Mouse (Mus musculus): Measurements from ENCODE around the gene Cd101. TPM values are rescaled to one million over a fixed set of nuclear protein-coding genes. Genes with fewer than 3 reads are reported as not detected.

The Cd101 gene
- 0.15 and 0.30 TPM in 2 replicates for total RNA-seq (2021)
- long read RNA-seq, experiment 1, result 0 reads
- long read RNA-seq, experiment 2, result 0 reads

GRCm38 (mm10) chr3:101029339-101029738 lies at the start of gene Cd101:
Cd101 (minus strand) TSS chr3:101029556.
- DNase-seq, result no peak

- DNase-seq, result peak; percentile 70
These were observed 49.0 kb upstream of the Cd101 start for GRCm38 (mm10) chr3:101078344-101078743.

DNA sequence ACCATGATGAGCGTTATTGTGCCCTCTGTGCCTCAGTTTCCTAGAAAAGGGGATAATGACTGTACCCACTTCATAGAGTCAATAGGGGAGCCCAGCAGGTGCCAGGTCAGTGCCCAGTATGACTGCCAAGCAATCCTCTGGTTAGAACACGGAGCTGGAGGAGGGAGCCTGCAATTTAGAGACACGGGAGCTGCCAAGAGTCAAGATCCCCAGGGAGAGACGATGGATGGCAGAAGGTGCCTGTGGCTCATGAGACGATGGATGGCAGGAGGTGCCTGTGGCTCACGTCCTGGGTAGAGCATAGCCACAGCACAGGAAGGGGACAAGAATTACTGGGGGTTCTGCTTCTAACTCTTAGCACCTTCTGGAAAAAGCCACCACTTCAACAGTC lies 48.3 kb upstream of the Cd101 start:
- peak; percentile 60 for DNase-seq

GRCm38 (mm10) chr3:101076966-101077709 lies 47.8 kb upstream of the Cd101 start:
- no peak for DNase-seq

GRCm38 (mm10) chr3:101075866-101076265 lies 46.5 kb upstream of the Cd101 start:
- peak; percentile 58 for DNase-seq

- no peak for DNase-seq
These were observed 44.0 kb upstream of the Cd101 start for GRCm38 (mm10) chr3:101073384-101073783.

DNA sequence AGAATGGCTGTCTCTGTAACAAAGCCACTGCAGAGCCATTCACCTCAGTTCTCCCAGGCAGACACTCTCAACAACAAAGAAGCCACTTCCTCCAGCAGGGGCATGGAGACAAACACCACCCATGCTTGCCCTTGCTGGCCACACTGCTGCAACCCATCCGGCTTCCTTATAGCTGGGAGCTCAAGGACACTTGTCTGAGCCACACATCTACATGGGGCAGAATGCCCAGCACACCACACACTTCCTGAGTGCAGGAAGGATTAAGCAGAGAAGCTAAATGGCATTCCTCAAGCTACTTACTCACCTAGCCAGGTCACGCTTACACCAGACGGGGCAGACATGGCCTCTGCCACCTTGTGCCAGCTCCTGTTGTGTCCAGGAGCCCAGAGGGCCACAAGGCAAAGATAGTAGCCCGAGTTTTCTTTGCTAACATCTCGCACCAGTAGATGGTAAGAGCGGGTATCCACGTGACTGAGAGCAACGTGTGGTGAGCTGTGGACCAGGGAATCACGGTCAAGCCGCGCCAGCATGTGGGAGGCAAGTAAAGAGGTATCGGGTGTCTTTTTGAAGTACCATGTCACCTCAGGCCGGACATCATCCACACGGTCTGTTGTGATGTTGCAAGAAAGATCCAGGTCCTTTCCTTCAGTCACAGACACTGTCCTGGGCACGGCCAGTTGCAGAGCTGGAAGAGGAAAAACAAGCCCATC lies 43.3 kb upstream of the Cd101 start:
- DNase-seq, result no peak

DNA sequence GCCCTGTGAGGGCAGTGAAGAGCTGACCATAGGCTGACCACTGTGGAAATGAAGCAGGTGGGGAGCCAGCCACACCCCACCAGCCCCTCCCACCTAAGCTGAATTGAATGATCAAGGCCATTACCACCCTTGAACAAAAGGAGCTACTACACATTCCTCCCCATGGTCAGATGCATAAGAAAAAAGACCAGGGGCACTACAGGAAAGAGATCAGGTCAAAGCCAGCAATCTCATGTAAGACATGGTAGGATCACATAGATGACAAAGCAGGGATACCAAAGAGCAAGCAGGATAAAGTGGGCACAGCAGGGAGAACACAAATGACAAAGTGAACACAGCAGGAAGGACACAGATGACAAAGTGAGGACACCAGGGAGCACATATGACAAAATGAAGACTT lies 42.2 kb upstream of the Cd101 start:
- no peak for DNase-seq

DNA sequence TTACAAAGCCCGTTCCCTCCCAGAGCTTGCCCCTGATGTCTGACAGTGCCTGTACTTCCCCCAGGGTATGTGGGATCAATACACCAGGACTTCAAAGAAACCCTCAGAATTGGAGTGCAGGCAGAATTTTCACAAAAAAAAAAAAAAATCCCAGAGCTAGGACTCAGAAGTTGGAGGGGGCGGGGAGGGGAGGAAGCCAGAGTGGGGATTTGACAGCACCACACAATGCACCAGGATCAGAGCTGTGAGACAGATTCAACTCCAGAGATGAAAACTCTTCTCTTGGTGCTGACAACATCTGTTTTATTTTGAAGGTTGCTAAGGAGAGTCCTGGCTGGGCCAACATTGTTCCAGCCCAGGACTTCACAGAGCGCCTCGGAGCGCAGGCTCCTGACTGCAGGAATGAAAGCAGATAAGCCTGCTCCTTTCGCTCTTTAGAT lies 41.5 kb upstream of the Cd101 start:
- DNase-seq, result peak; percentile 43

GRCm38 (mm10) chr3:101070230-101070795 lies 41.0 kb upstream of the Cd101 start:
- DNase-seq, result peak; percentile 80

- DNase-seq, result no peak
These were observed 39.3 kb upstream of the Cd101 start for GRCm38 (mm10) chr3:101068701-101069100.

DNA sequence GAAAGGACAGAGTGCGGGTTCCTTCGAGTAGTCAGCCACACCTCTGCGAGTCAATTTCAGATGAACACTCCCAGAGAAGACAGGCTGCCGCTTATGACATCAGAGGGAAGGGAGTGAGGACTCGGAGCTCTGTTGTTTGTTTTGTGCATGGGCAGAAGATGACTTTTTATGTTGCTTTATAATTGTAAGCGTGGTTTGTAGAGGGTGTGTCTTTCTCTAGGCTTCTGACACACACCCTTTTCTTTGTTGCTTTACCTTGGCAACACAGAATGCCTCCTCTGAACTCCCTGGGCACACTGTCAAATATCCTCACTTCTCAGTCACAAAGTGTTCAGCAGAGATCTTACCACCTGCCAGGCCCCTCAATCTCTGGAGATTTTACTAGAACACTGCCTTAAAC lies 36.8 kb upstream of the Cd101 start:
- no peak for DNase-seq

DNA sequence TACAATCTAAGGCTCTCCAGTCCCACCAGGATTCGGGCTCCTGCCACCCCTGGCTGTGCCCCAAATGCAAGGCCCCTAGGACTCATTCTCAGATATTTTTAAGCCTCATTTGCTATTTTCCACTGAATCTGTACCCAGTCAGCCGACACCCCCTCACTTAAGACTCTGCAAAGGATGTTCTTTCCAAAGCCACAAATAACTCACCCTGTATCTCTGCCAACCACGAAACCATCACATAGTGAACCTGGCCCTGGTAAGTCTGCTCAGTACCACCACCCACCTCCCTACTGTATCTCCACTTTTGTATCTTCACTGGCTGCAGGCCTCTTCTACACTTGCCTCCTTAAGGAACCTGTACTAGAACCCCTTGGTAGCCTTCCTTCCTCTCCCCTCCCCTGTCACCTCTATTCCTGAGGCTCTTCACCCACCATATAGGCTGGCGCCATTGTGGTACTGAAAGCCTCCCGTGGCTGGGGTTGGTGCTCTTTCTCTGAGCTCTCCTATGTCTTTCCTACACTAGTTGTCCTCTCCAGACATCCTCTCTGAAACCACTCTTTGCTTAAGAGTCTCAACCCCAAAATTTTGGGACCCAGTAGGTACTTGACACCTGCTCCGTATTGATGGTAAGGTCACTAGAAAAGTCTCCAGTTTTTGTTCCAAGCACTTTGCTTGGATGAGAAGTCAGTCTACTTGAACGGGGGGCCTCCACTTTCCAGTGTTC lies 32.7 kb upstream of the Cd101 start:
- no peak for DNase-seq

GRCm38 (mm10) chr3:101059214-101059613 lies 29.9 kb upstream of the Cd101 start:
- DNase-seq, result no peak

DNA sequence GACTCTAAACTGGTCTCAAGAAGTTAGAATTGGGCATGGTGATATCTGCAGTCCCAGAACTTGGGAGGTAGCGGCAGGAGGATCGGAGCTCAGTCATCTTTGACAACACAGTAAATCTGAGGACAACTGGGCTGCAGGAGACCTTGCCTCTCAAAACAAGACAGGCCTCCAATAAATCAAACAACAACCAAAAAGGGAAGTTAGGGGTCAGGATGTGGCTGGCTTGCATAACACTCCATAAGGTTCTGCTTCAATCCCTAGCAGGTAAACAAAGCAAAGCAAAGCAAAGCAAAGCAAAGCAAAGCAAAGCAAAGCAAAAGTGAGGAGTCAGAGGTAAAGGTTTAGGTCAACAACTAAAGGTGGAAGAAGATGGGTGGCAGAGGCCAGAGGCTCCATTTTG lies 28.8 kb upstream of the Cd101 start:
- DNase-seq, result no peak

- DNase-seq, result no peak
These were observed 25.9 kb upstream of the Cd101 start for GRCm38 (mm10) chr3:101055216-101055615.

DNA sequence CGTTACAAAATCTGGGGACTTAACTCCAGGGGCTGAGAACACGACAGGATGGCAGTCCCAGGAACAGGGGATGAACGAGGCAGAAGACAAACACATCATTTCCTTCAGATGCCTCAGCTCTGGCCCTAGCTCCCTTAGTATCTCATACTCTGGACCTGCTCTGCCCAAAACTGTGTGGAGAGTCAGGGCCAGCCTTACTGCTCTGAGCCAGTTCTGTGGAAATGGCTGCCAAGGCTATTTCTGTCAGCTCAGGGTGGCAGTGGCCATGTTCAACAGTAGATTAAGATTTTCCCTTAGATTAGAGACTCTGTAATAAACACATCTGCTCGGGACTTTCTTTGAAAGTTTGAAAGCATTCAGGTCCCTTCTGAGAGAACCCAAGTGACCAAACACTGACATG lies 22.2 kb upstream of the Cd101 start:
- DNase-seq, result no peak

DNA sequence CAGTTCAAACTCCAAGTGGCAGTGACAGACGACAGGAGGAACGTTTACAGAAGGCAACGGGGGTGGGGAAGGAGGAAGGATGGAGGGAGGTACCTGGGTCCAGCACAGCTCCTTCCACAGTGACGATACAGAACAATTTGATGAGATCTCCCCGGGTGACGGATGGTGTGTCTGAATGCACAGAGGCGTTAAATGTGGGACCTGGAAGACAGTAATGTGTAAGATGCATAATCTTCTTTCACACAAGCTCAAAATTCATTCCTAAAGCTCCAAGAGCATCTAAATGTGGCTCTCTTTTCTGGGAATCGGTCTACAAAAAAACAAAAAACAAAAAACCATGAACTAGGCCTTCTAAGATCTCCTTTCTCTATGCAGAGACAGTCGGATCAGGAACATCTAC lies 20.6 kb upstream of the Cd101 start:
- no peak for DNase-seq

- DNase-seq, result no peak
These were observed 19.4 kb upstream of the Cd101 start for GRCm38 (mm10) chr3:101048781-101049180.

GRCm38 (mm10) chr3:101047586-101048275 lies 18.4 kb upstream of the Cd101 start:
- DNase-seq, result peak; percentile 90

DNA sequence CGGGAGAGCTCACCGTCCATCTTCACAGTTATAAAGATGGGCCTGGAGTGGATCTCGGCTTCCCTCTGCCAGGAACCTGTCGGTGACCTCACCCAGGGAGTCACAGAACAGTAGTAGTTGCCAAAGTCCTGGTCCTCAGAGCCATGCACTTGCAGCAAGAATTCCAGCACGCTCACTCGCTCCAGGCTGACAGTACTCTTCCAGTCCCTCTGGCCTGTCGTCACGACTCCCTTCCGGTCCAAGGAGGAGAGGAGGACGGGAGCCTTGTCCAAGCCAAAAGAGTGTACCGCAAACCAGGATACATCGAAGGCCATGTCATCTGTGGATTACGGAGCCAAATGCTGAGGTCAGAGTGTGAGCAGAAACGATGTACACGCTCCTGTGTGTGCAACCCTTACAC lies 16.1 kb upstream of the Cd101 start:
- peak; percentile 75 for DNase-seq

DNA sequence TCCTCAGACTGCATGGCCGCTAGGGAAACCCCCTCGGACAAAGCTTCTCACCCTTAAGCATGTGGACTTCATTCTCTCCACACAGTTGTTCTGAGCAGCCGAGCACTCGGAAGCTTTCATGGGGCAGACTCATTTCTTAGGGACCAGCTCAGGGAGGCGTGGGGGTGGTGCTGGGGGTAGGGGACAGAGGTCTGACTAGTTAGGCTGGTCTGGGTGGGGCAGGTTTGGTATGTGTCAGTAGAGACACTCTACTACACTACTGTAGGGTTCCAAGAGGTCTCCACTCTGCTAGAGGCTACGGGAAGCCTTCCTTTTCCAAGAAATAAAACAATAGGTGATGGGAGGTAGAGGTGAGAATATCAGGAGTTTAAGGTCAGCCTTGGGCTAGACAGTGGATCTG lies 15.3 kb upstream of the Cd101 start:
- no peak for DNase-seq

All from adrenal gland, postnatal 14 days (tissue).